Mouse (Mus musculus) lung, postnatal 0 days (tissue): ENCODE measurements at regions not wholly inside any gene's neighbourhood (a gene's known extent, or its start where the extent isn't known, plus 50 kb on each side); places are given as distances from the start of the nearest gene placed in this dataset.

ENCODE experiments used
- ATAC-seq: fragments of 200-750 bp; cut with Nextera tagmentation; 2 replicates; pipeline ENCODE4 v1.8.0; 2017; ENCODE audit warnings: moderate library complexity
- DNase-seq: peaks from one replicate; pipeline ENCODE4 v3.0.0-alpha.2; 2016; ENCODE audit warnings: low spot score
- H3K27ac ChIP-seq: fragments of 300-500 bp; sonication (generic); 2 replicates; pipeline ENCODE4 v1.5.1; 2014; ENCODE audit warnings: antibody characterized with exemption, mild to moderate bottlenecking, low read length, mixed read lengths
- H3K27me3 ChIP-seq: fragments of 300-500 bp; sonication (generic); replicated peaks from 2 replicates; pipeline ENCODE4 v1.6.1; 2014; ENCODE audit warnings: low read length, mixed read lengths; ENCODE audit not compliant: insufficient read depth
- H3K36me3 ChIP-seq: fragments of 300-500 bp; sonication (generic); 2 replicates; pipeline ENCODE4 v1.6.1; 2014; ENCODE audit warnings: low read length, mixed read lengths; ENCODE audit not compliant: insufficient read depth
- H3K4me1 ChIP-seq: fragments of 300-500 bp; sonication (generic); 2 replicates; pipeline ENCODE4 v1.6.1; 2014; ENCODE audit warnings: antibody characterized with exemption, low read depth, low read length, mixed read lengths; ENCODE audit not compliant: insufficient read depth
- H3K4me2 ChIP-seq: fragments of 300-500 bp; sonication (generic); replicated peaks from 2 replicates; pipeline ENCODE4 v1.6.1; 2014; ENCODE audit warnings: low read depth, mild to moderate bottlenecking, low read length, moderate library complexity, mixed read lengths
- H3K4me3 ChIP-seq: fragments of 300-500 bp; sonication (generic); 2 replicates; pipeline ENCODE4 v1.5.1; 2014; ENCODE audit warnings: low read depth, low read length
- H3K9ac ChIP-seq: fragments of 300-500 bp; sonication (generic); replicated peaks from 2 replicates; pipeline ENCODE4 v1.6.1; 2014; ENCODE audit warnings: low read depth, mild to moderate bottlenecking
- H3K9me3 ChIP-seq: fragments of 300-500 bp; sonication (generic); 2 replicates; pipeline ENCODE4 v1.6.1; 2016; ENCODE audit warnings: low read length, mixed read lengths
- CTCF ChIP-seq: IDR thresholded peaks from 2 replicates; pipeline ENCODE4 v1.5.1; 2016; ENCODE audit warnings: antibody characterized with exemption, mild to moderate bottlenecking
- EP300 ChIP-seq: IDR thresholded peaks from 2 replicates; pipeline ENCODE4 v1.6.1; 2016; ENCODE audit warnings: antibody characterized with exemption, mild to moderate bottlenecking, control low read depth
- WGBS: fragments of 180-500 bp; shearing (Covaris S2); extraction: QIAGEN DNeasy Blood & Tissue Kit; methylation state at CpG from one replicate; pipeline ENCODE4 v1.1.7; 2014; 5-methylcytosine and 5-hydroxymethylcytosine counted together

- Histone ChIP-seq H3K4me2 (no peak overlapping the region), H3K27ac (no peak overlapping the region), H3K9me3 (no peaks in the 10 kb centered on the region), H3K4me1 (no peaks in the 10 kb centered on the region), H3K27me3 (no peaks in the 10 kb centered on the region), H3K4me3 (no peak overlapping the region), H3K9ac (no peak overlapping the region), H3K36me3 (no peaks in the 10 kb centered on the region)
- WGBS, result 51% methylated on average over 2 of the region's 2 CpGs
- no peak for DNase-seq
- ATAC-seq, result no peak
- TF ChIP-seq CTCF (no peak), EP300 (no peak)
Measured at GRCm38 (mm10) chr13:16299756-16300155, 288.1 kb downstream of the Inhba start.

- Histone ChIP-seq H3K27ac (no peak overlapping the region), H3K27me3 (no peaks in the 10 kb centered on the region), H3K9ac (no peak overlapping the region), H3K4me1 (no peaks in the 10 kb centered on the region), H3K36me3 (no peaks in the 10 kb centered on the region), H3K4me3 (no peak overlapping the region), H3K4me2 (no peak overlapping the region), H3K9me3 (no peaks in the 10 kb centered on the region)
- WGBS, result 83% methylated on average over 2 of the region's 2 CpGs
- DNase-seq (no peak), ATAC-seq (no peak)
- TF ChIP-seq CTCF (no peak), EP300 (no peak)
Measured at GRCm38 (mm10) chr13:16314669-16315068, 303.0 kb downstream of the Inhba start.

GRCm38 (mm10) chr13:16315689-16316088, 304.0 kb downstream of the Inhba start:
- Histone ChIP-seq H3K4me1 (no peaks in the 10 kb centered on the region), H3K9ac (no peak overlapping the region), H3K27me3 (no peaks in the 10 kb centered on the region), H3K4me3 (no peak overlapping the region), H3K36me3 (no peaks in the 10 kb centered on the region), H3K27ac (no peak overlapping the region), H3K9me3 (no peaks in the 10 kb centered on the region), H3K4me2 (no peak overlapping the region)
- 77% methylated on average over 2 of the region's 2 CpGs for whole genome bisulfite sequencing
- TF ChIP-seq EP300, result no peak
- TF ChIP-seq CTCF, result no peak
- no peak for ATAC-seq
- no peak for DNase-seq

- Histone ChIP-seq H3K4me3 (no peak overlapping the region), H3K4me1 (no peaks in the 10 kb centered on the region), H3K36me3 (no peaks in the 10 kb centered on the region), H3K27ac (no peak overlapping the region), H3K4me2 (no peak overlapping the region), H3K9me3 (no peaks in the 10 kb centered on the region), H3K27me3 (no peaks in the 10 kb centered on the region), H3K9ac (no peak overlapping the region)
- ATAC-seq (no peak), DNase-seq (no peak)
- WGBS, result 94% methylated on average over 2 of the region's 2 CpGs
- no peak for TF ChIP-seq EP300
- TF ChIP-seq CTCF, result no peak
Measured at GRCm38 (mm10) chr13:16316581-16316980, 304.9 kb downstream of the Inhba start.

GRCm38 (mm10) chr13:16317412-16317811, 305.8 kb downstream of the Inhba start:
- H3K27me3 ChIP-seq, result no peaks in the 10 kb centered on the region
- no peaks in the 10 kb centered on the region for H3K36me3 ChIP-seq
- H3K4me2 ChIP-seq, result no peak overlapping the region
- DNase-seq, result no peak
- WGBS, result 28% methylated on average over 3 of the region's 3 CpGs
- no peaks in the 10 kb centered on the region for H3K4me1 ChIP-seq
- no peak for ATAC-seq
- TF ChIP-seq EP300 (no peak), CTCF (no peak)
- H3K9me3 ChIP-seq, result no peaks in the 10 kb centered on the region
- H3K27ac ChIP-seq, result no peak overlapping the region
- no peak overlapping the region for H3K9ac ChIP-seq
- H3K4me3 ChIP-seq, result no peak overlapping the region

- Histone ChIP-seq H3K4me1 (no peaks in the 10 kb centered on the region), H3K4me2 (no peak overlapping the region), H3K27me3 (no peaks in the 10 kb centered on the region), H3K9me3 (no peaks in the 10 kb centered on the region), H3K27ac (no peak overlapping the region), H3K36me3 (no peaks in the 10 kb centered on the region), H3K9ac (no peak overlapping the region), H3K4me3 (no peak overlapping the region)
- TF ChIP-seq CTCF (no peak), EP300 (no peak)
- no peak for ATAC-seq
- WGBS, result 82% methylated on average over 4 of the region's 4 CpGs
- no peak for DNase-seq
Measured at GRCm38 (mm10) chr13:16320392-16320791, 308.7 kb downstream of the Inhba start.

- no peak overlapping the region for H3K4me3 ChIP-seq
- no peaks in the 10 kb centered on the region for H3K9me3 ChIP-seq
- H3K27me3 ChIP-seq, result no peaks in the 10 kb centered on the region
- DNase-seq (peak; percentile 13), ATAC-seq (no peak)
- WGBS, result 81% methylated on average over 2 of the region's 2 CpGs
- no peaks in the 10 kb centered on the region for H3K36me3 ChIP-seq
- no peak overlapping the region for H3K27ac ChIP-seq
- no peaks in the 10 kb centered on the region for H3K4me1 ChIP-seq
- no peak for TF ChIP-seq CTCF
- TF ChIP-seq EP300, result no peak
- H3K9ac ChIP-seq, result no peak overlapping the region
- no peak overlapping the region for H3K4me2 ChIP-seq
Measured at GRCm38 (mm10) chr13:16325661-16326060, 314.0 kb downstream of the Inhba start.
